Mouse (Mus musculus) adipose tissue, adult 10 weeks (tissue): Measurements from ENCODE around the gene Gm7356. TPM values are rescaled to one million over a fixed set of nuclear protein-coding genes. Genes with fewer than 3 reads are reported as not detected.

Experiments used
- polyA plus RNA-seq: library from polyadenylated mRNA; stranded (reverse); fragments of 350-450 nt; fragmentation: Illumina TruSeq; extraction: RNeasy Lipid Tissue Mini Kit (QIAGEN cat#74804); gene quantifications from one replicate; pipeline ENCODE4 v1.2.3, GENCODE M21; 2014; ENCODE audit warnings: low read depth, low replicate concordance

Gm7356 gene
- polyA plus RNA-seq, result 0.41 TPM

GRCm38 (mm10) chr17:14003604-14004003, at the start of gene Gm7356:
Gene Gm7356, minus strand, starts transcription at chr17:14003704.

Other genes starting within 250 kb of the Gm7356 start
- 84.1 TPM for gene Afdn, start 243.2 kb downstream of the Gm7356 start, polyA plus RNA-seq
- gene Tcte2, start 241.9 kb downstream of the Gm7356 start, polyA plus RNA-seq, result 5.8 TPM
- not detected for gene Gm7168, start 55.3 kb downstream of the Gm7356 start, polyA plus RNA-seq
- gene Gm7358, start 55.8 kb upstream of the Gm7356 start, polyA plus RNA-seq, result 0.41 TPM
- gene Dact2, start 200.6 kb upstream of the Gm7356 start, polyA plus RNA-seq, result 17.6 TPM